In genomic region chr7:30956357-30956751, GRCm38 (mm10) we compare ENCODE assay signal across 9 mouse cellular contexts. TPM values are rescaled to one million over a fixed set of nuclear protein-coding genes. Genes with fewer than 3 reads are reported as not detected.
DNase-seq lines count a peak whose midpoint lies in the region; ATAC-seq lines count a peak whose summit lies in the region.
"Had no signal": no experiment of that assay in that cellular context is flagged by ENCODE, and none has a peak within 500 bp of the region (broad histone marks: within the 10 kb centered on the region; RNA-seq: fewer than 3 reads in every experiment).

No protein-coding gene starts in this region.

- peak overlapping the region; percentile 98 for H3K4me3 ChIP-seq in heart, embryonic 11.5 days (ENCODE audit: low read depth, low read length)
- H3K4me3 ChIP-seq in hindbrain, embryonic 14.5 days (replicated peaks; ENCODE audit: low read length) = peak overlapping the region; percentile 98
- peak overlapping the region; percentile 89 for H3K4me3 ChIP-seq in liver, embryonic 16.5 days (ENCODE audit: low read depth, low read length)

- peak overlapping the region; percentile 98 for H3K9ac ChIP-seq in heart, embryonic 11.5 days (ENCODE audit: low read depth, low read length)
- H3K9ac ChIP-seq in hindbrain, embryonic 14.5 days = peak overlapping the region; percentile 97
- peak overlapping the region; percentile 96 for H3K9ac ChIP-seq in liver, embryonic 16.5 days (ENCODE audit: low read depth, low read length)

- 2% methylated on average over 9 of the region's 49 CpGs for WGBS in heart, embryonic 11.5 days (ENCODE audit: insufficient replicate concordance)
- WGBS in hindbrain, embryonic 14.5 days = under 1% methylated on average over 30 of the region's 49 CpGs
- WGBS in liver, embryonic 16.5 days (ENCODE audit: insufficient replicate concordance) = 0% methylated on average over 32 of the region's 49 CpGs

- H3K4me2 ChIP-seq in heart, embryonic 11.5 days = peak overlapping the region; percentile 79
- H3K4me2 ChIP-seq in hindbrain, embryonic 14.5 days (replicated peaks) = peak overlapping the region; percentile 79
- peak overlapping the region; percentile 88 for H3K4me2 ChIP-seq in liver, embryonic 16.5 days (ENCODE audit: low read depth, low read length)

- H3K4me1 ChIP-seq in heart, embryonic 11.5 days (ENCODE audit: control insufficient read depth, insufficient read depth, low read length) = peaks cover 10% of the 10 kb centered on the region
- H3K4me1 ChIP-seq in hindbrain, embryonic 14.5 days (replicated peaks; ENCODE audit: control insufficient read depth, insufficient read depth, low read length) = peaks cover 20% of the 10 kb centered on the region
- peaks cover 22% of the 10 kb centered on the region for H3K4me1 ChIP-seq in liver, embryonic 16.5 days (ENCODE audit: control insufficient read depth, low read depth, low read length)

- intact Hi-C loops in heart, postnatal 10 days (cut with DNase I) = loop anchor here (5.0 kb wide), 2 partner anchors 84 to 289 kb away; no protein-coding TSS in a partner anchor

- peak overlapping the region; percentile 98 for H3K27ac ChIP-seq in heart, embryonic 11.5 days (ENCODE audit: low read depth, low read length)
- peak overlapping the region; percentile 98 for H3K27ac ChIP-seq in hindbrain, embryonic 14.5 days
- H3K27ac ChIP-seq in liver, embryonic 16.5 days (ENCODE audit: low read length) = peak overlapping the region; percentile 94

- no peaks in the 10 kb centered on the region for H3K27me3 ChIP-seq in heart, embryonic 11.5 days (ENCODE audit: control insufficient read depth, insufficient read depth, low read length)
- H3K27me3 ChIP-seq in hindbrain, embryonic 14.5 days (ENCODE audit: control insufficient read depth, insufficient read depth, low read length) = no peaks in the 10 kb centered on the region
- H3K27me3 ChIP-seq in liver, embryonic 16.5 days (ENCODE audit: control insufficient read depth, insufficient read depth, low read depth, low read length) = no peaks in the 10 kb centered on the region

- ATAC-seq in heart, embryonic 11.5 days (replicated peaks; ENCODE audit: insufficient number of reproducible peaks, low FRiP score, low TSS enrichment) = peak; percentile 37
- peak; percentile 25 for ATAC-seq in CD4-positive, CD25-positive, alpha-beta regulatory T cell, adult 4 months
- peak; percentile 25 for ATAC-seq in hindbrain, embryonic 14.5 days (ENCODE audit: low FRiP score)
- ATAC-seq in liver, embryonic 16.5 days (ENCODE audit: low read depth) = peak; percentile 6; the same call in 1 of the 2 replicates

- H3K9me3 ChIP-seq in heart, embryonic 11.5 days (replicated peaks; ENCODE audit: control insufficient read depth, low read length) = no peaks in the 10 kb centered on the region
- no peaks in the 10 kb centered on the region for H3K9me3 ChIP-seq in hindbrain, embryonic 14.5 days (ENCODE audit: control insufficient read depth, low read length)
- no peaks in the 10 kb centered on the region for H3K9me3 ChIP-seq in liver, embryonic 16.5 days (replicated peaks; ENCODE audit: control insufficient read depth, low read length)

- H3K36me3 ChIP-seq in heart, embryonic 11.5 days (ENCODE audit: control insufficient read depth, insufficient read depth, low read length) = peaks cover 22% of the 10 kb centered on the region
- H3K36me3 ChIP-seq in hindbrain, embryonic 14.5 days (replicated peaks; ENCODE audit: control insufficient read depth, insufficient read depth) = peaks cover 43% of the 10 kb centered on the region
- peaks cover 25% of the 10 kb centered on the region for H3K36me3 ChIP-seq in liver, embryonic 16.5 days (ENCODE audit: control insufficient read depth, insufficient read depth)

- DNase-seq in heart, postnatal 10 days = no peak
- DNase-seq in embryo, embryonic 11.5 days (ENCODE audit: low read depth, low spot score) = peak; percentile 22
- no peak for DNase-seq in hindbrain, embryonic 14.5 days (ENCODE audit: low spot score)
- DNase-seq in right cerebral cortex, postnatal 25 days = no peak
- no peak for DNase-seq in frontal cortex, postnatal 14 days (ENCODE audit: low spot score in 2 of 2)

RNA-seq across cellular contexts. Expression of gene Usf2, which starts 0.2 kb away (rescaled TPM):
- 18.8 and 19.6 TPM in 2 replicates for polyA plus RNA-seq in heart, embryonic 11.5 days (2014; fragmentation: Nextera tagmentation; extraction: Ambion mirVana)
- 100 to 1,000 TPM in 1 of 2 experiments, 10 to 100 TPM in 1; 98.7 to 109 TPM for total RNA-seq in heart, postnatal 10 days (2021)
- polyA plus RNA-seq in CD4-positive, CD25-positive, alpha-beta regulatory T cell, adult 4 months (2017; shearing (Covaris generic)) = 10 to 100 TPM; 11.0 to 16.0 TPM
- 24.9 and 26.5 TPM in 2 replicates for polyA plus RNA-seq in hindbrain, embryonic 14.5 days (2014; fragmentation: Nextera tagmentation; extraction: Ambion mirVana)
- 7.9 and 9.0 TPM in 2 replicates for polyA plus RNA-seq in liver, embryonic 16.5 days (2015; fragmentation: Nextera tagmentation; extraction: Ambion mirVana)

RNA-seq across cellular contexts. Expression of gene Hamp, which starts 12.5 kb away (rescaled TPM):
- not detected in 2 replicates for polyA plus RNA-seq in heart, embryonic 11.5 days (2014; fragmentation: Nextera tagmentation; extraction: Ambion mirVana)
- 1 to 10 TPM; 5.2 to 6.6 TPM for total RNA-seq in heart, postnatal 10 days (2021)
- polyA plus RNA-seq in CD4-positive, CD25-positive, alpha-beta regulatory T cell, adult 4 months (2017; shearing (Covaris generic)) = not detected
- not detected in 2 replicates for polyA plus RNA-seq in hindbrain, embryonic 14.5 days (2014; fragmentation: Nextera tagmentation; extraction: Ambion mirVana)
- polyA plus RNA-seq in liver, embryonic 16.5 days (2015; fragmentation: Nextera tagmentation; extraction: Ambion mirVana) = 10.4 and 17.5 TPM in 2 replicates

RNA-seq across cellular contexts. Expression of gene Lsr, which starts 16.9 kb away (rescaled TPM):
- polyA plus RNA-seq in heart, embryonic 11.5 days (2014; fragmentation: Nextera tagmentation; extraction: Ambion mirVana) = 11.6 and 14.4 TPM in 2 replicates
- total RNA-seq in heart, postnatal 10 days (2021) = 1 to 10 TPM; 4.1 to 4.7 TPM
- polyA plus RNA-seq in CD4-positive, CD25-positive, alpha-beta regulatory T cell, adult 4 months (2017; shearing (Covaris generic)) = 1 to 10 TPM; 1.8 to 2.6 TPM
- polyA plus RNA-seq in hindbrain, embryonic 14.5 days (2014; fragmentation: Nextera tagmentation; extraction: Ambion mirVana) = 19.6 and 21.7 TPM in 2 replicates
- polyA plus RNA-seq in liver, embryonic 16.5 days (2015; fragmentation: Nextera tagmentation; extraction: Ambion mirVana) = 30.5 and 31.8 TPM in 2 replicates

RNA-seq across cellular contexts. Expression of gene Fam187b, which starts 17.2 kb away (rescaled TPM):
- polyA plus RNA-seq in heart, embryonic 11.5 days (2014; fragmentation: Nextera tagmentation; extraction: Ambion mirVana) = 0.72 and 0.89 TPM in 2 replicates
- under 1 TPM; 0.25 to 0.36 TPM for total RNA-seq in heart, postnatal 10 days (2021)
- 1 to 10 TPM; 1.2 to 1.5 TPM for polyA plus RNA-seq in CD4-positive, CD25-positive, alpha-beta regulatory T cell, adult 4 months (2017; shearing (Covaris generic))
- polyA plus RNA-seq in hindbrain, embryonic 14.5 days (2014; fragmentation: Nextera tagmentation; extraction: Ambion mirVana) = 0.22 and 1.0 TPM in 2 replicates
- 3.2 and 3.8 TPM in 2 replicates for polyA plus RNA-seq in liver, embryonic 16.5 days (2015; fragmentation: Nextera tagmentation; extraction: Ambion mirVana)

RNA-seq across cellular contexts. Expression of gene Hamp2, which starts 31.9 kb away (rescaled TPM):
- polyA plus RNA-seq in heart, embryonic 11.5 days (2014; fragmentation: Nextera tagmentation; extraction: Ambion mirVana) = not detected in 2 replicates
- total RNA-seq in heart, postnatal 10 days (2021) = 1 to 10 TPM; 1.5 to 4.1 TPM
- not detected for polyA plus RNA-seq in CD4-positive, CD25-positive, alpha-beta regulatory T cell, adult 4 months (2017; shearing (Covaris generic))
- polyA plus RNA-seq in hindbrain, embryonic 14.5 days (2014; fragmentation: Nextera tagmentation; extraction: Ambion mirVana) = not detected in 2 replicates
- not detected in 2 replicates for polyA plus RNA-seq in liver, embryonic 16.5 days (2015; fragmentation: Nextera tagmentation; extraction: Ambion mirVana)
- total RNA-seq: gastrocnemius, postnatal 4 days had no signal
